Mouse (Mus musculus) cortical plate, adult 2 months (tissue): Measurements from ENCODE around the gene Coq10a.

Experiments
- CTCF ChIP-seq: fragments of 200-500 bp; IDR thresholded peaks from 2 replicates; pipeline ENCODE4 v1.5.1; 2011; ENCODE audit warnings: mild to moderate bottlenecking, control low read depth, low read length; ENCODE audit not compliant: insufficient read depth; ENCODE audit errors: extremely low read depth
- POLR2A ChIP-seq: fragments of 200-500 bp; IDR thresholded peaks from 2 replicates; pipeline ENCODE4 v1.6.1; 2011; ENCODE audit warnings: mild to moderate bottlenecking, low read length, control low read depth; ENCODE audit not compliant: insufficient read depth; ENCODE audit errors: extremely low read depth

GRCm38 (mm10) chr10:128367899-128368401 is 847 bp downstream of the Coq10a start:
- TF ChIP-seq CTCF (no peak), POLR2A (no peak)
